Mouse (Mus musculus) telencephalon, adult 2 months (tissue): ENCODE results near the gene Mtrr.
"Not testable (repeated sequence)": the region's sequence is repeated elsewhere in the genome, so short reads cannot be mapped to it uniquely, and the experiment has no call there.

Source experiments
- DNase-seq: peaks from one replicate; pipeline ENCODE4 v3.0.0-alpha.2; 2011; ENCODE audit warnings: low read depth, low spot score

The Mtrr gene

GRCm38 (mm10) chr13:68568548-68568947 lies 13.4 kb downstream of the Mtrr start:
- no peak for DNase-seq

DNA sequence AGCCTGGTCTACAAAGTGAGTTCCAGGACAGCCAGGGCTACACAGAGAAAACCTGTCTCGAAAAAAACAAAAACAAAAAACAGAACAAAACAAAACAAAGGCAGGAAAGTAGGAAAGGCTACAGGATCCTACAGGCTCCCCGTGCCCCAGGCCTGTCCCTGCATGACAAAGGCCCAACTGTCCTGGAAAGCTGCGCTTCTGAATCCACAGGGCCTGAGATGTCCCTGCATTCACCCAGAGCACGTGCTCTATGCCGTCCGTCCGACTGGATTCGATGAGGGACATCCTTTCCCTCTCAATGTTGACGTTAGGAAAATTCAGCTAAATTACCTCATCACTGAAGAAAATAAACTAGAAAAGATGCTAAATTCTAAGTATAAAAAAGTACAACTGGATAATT lies 13.8 kb downstream of the Mtrr start:
- no peak for DNase-seq

- not testable (repeated sequence) for DNase-seq
These were observed 28.6 kb downstream of the Mtrr start for GRCm38 (mm10) chr13:68553391-68553790.
